Mouse (Mus musculus): ENCODE results near the gene Pld4.

The Pld4 gene

DNA sequence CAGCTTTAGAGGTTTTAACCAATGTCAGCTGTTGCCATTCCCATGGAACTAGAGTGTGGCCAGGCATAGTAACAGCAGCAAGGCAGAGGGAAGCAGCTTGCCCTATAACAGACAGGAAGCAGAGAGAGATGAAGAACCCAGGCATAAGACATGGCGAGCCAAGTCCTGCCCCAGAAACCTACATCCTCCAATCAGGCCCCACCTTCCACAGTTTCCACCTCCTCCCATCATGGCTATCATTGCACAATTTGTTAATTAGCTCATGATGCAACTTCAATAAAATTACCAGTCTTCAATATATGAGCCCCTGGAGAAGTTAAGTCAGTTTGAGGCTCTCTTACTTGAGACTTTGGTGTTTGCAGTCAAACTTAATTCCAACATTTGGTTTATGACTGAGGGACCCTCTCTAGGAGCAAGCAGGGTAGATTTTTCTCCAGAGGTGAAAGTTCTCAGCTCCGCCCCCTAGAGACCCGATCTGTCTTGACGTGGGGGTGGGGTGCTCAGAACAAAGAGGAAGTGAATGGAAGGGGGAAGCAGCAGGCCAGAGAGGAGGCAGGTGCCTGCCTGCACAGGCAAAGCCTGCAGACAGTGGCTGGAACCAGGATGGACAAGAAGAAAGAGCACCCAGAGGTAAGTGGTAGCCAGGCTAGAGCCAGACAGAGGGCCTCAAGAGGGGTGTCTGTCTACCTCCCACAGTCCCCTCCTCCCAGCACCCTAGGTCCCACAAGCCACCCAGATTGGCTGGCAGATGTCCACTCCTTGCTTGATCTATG lies at the start of gene Pld4:
Pld4 (plus strand) TSS at position 502 of the 773 bp plus-strand sequence.
- DNase-seq (ENCODE audit: low spot score in 2 of 2), result peak in 1 of 2 experiments; percentile 56

DNA sequence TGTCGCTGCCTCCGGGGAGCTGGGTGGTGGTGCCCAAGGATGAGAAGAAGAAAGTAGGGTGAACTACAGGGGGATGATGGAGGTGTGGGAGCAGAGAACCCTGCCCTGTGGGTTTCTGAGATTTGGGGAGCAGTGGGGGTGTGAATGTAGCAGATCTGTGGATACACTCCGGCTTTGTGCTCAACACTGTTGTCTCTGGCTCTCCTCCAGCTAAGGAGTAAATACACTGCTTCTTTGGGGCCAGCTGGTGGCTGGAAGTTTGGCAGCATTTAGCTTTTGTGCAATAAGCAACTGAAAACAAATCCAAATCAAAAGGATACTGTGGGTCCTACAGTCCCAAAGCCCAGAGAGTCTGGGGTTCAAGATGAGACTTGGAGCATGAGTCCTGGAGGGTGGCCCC lies 46.5 kb upstream of the Pld4 start:
- DNase-seq (ENCODE audit: low spot score in 2 of 2), result peak; percentile 39 to 52

DNA sequence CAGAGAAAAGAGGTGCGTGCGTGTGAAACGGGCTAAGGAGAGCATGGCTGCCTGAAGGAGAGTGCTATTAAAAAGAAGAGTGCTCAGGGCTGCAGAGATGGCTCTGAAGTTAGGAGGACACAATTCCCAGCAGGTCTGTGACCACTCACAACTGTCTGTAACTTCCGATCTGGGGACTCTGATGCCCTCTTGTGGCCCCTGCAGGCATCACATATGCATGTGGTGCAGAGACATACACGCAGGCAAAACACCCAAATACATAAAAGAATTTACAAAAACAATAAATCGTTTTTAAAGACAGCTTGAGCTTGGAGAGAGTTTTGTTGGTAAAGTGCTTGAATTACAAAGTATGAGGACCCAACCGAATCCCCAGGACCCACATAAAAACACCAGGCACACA lies 43.3 kb upstream of the Pld4 start:
- DNase-seq (ENCODE audit: low spot score in 2 of 2), result no peak

DNA sequence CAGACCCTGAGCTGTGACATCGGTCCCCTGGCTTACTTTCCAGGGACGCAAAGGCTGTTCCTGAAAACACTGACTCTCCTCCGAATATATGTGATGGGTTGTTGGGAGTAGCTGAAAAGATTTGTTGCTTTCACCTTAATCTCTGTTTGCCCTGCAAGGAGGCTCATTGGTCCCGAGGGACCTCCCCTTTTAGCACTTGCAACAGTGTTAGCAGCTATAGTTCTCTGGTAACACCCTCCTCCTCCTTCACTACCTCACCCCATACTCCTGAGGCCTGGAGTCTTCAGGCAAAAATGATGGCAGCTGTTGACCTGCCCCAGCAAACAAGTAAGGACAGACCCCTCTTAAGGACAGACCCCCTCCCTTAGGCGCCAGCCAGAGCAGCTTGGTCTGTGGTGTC lies 41.5 kb upstream of the Pld4 start:
- DNase-seq (ENCODE audit: low spot score in 2 of 2), result no peak

DNA sequence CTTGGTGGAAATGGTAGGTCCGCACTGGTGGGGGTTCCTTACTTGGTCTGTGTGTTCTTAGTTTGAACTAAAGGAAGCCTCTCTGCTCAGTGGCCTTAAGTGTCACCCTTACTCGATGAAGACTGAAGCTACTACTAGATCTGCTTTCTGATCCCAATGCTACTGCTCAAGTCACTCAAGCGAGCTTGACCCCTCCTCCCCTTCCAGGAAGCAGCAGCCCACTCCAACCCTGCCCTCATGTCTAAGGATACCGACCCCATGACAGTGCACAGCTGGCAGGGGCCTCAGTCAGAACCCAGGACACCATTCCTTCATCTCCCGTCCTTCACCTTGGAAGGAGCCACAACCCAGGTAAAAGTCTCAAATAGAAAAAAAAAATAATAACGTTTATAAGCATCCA lies 40.2 kb upstream of the Pld4 start, which contains the start of gene Cep170b:
Cep170b (plus strand) TSS at position 240 of the 400 bp plus-strand sequence.
- no peak for DNase-seq (ENCODE audit: low spot score in 2 of 2)

DNA sequence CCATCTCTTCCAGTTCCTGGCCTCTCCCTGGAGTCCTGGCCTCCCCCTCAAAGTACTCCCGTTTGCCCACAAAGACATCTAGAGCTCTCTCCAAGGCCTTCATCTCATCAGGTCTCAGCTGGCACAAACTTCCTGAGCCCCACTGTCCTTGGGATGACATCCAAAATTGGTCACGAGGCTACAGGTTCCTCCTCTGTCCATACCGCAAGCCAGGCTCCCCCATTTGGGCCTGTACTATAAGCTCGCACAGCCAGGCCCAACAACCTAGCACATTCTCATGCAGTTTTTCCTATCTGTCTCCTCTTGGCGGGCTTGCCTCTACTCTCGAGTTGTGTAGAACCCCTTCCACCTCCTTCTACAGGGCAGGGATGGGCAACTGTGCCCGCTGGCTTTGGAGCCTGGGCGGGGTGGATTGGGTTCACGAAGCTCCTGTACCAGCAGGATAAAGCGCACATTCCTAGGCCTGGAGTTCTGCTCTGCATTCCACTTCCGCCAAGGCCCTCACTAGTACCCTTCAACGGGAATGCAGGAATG lies 39.5 kb upstream of the Pld4 start:
- no peak for DNase-seq (ENCODE audit: low spot score in 2 of 2)

DNA sequence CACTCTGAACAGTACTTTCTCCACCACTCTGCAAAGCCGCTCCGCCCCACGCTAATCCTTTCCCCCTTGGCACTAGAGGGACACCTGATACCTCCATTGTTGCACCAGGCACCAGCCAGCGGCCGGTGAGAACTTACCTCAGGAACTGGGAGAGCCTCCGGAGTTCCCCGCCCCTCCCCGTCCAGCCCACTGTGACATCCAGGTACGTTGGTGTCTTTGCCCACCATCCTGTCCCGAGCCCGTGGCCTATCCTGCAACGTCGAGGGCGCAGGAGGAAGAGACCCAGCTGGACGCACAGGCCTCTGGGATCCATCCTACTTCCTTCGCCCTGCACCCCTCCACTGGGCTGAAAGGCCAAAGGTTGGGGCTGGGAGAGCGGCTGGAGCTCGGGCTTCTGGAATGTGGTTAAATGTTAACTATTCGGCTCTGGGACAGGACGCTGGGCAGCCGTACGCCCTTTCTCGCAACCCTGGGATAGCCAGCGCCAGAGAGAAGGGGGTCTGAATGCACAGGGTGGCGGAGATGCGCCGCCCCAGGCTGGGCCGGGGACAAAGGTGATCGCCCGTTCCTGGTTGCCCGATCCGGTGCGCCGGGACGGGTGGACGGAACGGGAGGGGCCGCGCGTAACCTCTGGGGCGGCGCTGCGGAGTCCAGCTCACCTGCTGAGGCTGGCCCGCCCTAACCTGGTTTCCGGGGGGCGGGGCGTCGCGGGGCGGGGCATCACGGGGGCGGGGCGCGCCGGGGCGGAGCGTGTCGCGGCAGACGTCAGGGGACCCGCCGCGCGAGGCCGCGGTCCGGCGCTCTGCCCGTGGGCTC lies 38.8 kb upstream of the Pld4 start:
- no peak for DNase-seq (ENCODE audit: low spot score in 2 of 2)

DNA sequence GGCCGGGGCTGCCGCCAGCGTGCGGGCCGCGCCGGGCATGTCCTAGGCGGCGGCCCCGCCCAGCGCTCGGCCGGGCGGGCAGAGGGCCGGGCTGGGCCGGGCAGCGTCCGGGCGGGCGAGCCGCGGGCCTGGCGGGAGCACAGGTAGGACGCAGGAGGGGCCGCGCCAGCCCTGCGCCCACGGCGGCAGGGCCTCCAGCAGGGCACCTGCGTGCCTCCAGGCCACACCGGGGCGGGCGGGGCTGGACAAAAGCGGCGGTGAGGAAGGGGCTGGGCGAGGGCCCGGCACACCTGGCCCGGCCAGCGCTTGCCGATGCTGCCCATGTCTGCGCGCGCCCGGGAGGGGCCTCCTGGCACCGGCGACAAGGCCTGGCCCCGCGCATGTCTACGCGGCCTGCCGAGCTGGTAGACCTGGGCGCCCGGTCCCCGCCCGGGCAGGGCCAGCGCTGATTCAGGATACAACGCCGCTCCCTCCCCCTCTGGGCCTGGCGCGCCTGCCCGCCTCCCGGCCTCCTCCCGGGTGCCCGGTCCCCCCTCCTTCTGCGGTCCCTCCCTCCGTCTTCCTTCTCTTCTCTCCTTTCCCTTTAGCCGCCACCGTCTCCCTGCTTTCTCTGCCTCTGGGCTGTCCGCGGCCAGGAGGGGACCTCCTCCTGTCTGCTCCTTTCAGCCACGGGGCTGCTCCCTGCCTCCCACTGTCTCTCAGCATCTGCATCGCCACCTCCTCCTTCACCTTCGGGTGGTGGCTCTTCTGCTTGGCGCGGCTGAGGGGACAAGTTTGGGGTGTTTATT lies 38.0 kb upstream of the Pld4 start:
- peak in 1 of 2 experiments; percentile 39 for DNase-seq (ENCODE audit: low spot score in 2 of 2)

DNA sequence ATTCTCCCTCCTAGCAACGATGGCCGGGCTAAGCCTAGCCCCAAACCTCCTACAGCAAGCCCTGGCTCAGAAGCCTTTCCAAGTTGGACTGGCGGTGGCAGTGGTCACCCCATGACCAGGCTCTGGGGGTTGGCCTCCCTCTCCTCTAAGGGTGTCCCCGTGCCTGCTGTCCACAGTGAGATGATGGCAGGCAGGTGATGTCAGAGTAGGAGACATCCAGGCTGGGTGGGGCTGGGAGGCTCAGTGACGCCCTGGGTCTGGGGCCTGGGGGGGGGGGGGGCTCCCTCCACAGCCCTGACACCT lies 37.5 kb upstream of the Pld4 start:
- no peak for DNase-seq (ENCODE audit: low spot score in 2 of 2)

DNA sequence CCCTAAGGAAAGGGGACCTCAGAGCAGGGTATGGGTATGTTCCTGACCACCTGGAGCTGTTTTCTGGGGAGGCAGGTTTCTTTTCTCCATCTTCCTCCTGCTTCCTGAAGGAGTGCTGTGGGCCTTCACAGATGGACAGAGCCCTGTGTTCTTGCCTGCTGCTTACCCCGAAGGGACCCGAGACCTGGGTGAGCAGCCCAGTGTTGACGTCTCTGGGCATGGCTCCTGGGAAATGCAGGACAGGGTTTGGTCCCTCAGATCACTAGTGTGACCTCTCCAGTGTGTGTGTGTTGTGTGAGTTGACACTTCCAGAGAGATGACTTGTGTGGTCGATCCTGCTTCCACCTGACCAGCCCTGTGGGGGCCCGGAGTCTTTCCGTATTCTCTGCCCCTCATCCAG lies 37.0 kb upstream of the Pld4 start:
- no peak for DNase-seq (ENCODE audit: low spot score in 2 of 2)

DNA sequence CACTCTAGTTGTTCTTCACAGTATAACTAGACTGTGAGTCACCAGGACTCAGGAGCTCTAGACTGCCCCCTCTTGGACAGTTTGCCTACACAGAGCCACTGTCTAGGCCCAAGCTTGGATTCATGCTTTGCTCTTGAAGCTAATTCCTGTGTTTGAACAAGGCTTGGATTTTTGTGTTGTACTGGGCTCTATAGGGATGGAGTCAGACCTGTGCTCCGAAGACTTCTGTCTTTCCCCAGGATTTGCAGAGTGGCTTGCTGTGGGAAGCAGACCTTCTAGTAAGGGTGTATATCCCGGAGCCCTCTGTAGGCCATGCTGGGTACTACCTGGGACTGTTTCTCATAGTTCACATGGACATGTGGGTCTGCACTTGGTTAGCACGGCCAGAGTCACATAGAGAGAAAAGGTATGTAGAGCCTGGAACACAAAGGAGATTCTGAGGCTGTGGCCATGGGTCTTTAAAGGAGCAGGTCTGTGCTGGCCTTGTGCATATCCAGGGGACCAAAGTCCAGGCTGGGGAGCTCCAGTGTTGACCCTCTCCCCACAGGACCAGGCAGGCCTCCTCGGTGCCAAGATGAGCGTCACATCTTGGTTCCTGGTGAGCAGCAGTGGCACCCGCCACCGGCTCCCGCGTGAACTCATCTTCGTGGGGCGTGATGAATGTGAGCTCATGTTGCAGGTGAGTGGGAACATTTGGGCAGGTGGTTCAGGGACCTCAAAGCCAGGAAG lies 36.2 kb upstream of the Pld4 start:
- DNase-seq (ENCODE audit: low spot score in 2 of 2), result peak in 1 of 2 experiments; percentile 61

DNA sequence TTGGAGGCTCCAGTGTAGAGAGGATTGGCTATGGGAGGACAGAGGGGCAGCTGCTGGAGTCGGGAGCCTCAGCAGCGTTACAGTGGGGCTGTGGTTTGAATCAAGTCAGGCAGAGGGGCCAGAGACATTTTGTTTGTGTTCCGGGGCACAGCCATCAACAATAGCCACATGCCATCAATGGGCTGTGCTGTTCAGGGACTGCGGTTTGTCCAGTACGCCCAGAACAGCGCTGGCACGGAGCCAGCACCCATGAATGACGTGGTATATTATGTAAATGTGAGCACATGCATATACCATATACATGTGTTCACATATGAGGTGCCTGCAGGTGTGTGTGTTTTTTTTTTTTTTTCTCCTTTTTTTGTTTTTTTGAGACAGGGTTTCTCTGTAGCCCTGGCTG lies 32.7 kb upstream of the Pld4 start:
- no peak for DNase-seq (ENCODE audit: low spot score in 2 of 2)

DNA sequence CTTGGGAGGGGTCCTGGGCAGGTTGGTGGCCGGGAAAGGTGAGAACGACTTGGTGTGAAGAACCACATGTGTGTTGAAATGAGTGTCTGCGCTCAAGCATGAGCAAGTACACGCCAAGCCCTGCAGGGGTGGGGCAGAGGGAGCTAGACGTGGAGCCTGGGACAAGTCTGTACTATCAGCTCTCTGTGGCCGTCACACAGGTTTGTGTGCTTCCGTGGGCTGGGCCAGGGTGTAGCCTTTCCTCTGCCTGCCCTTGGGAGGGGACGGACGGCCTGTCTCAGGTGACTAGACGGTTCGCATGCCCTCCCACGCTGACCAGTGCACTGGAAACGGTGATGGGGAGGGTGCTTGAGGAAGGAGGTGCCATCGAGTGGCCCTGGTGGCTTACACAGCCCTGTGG lies 29.6 kb upstream of the Pld4 start:
- DNase-seq (ENCODE audit: low spot score in 2 of 2), result no peak

DNA sequence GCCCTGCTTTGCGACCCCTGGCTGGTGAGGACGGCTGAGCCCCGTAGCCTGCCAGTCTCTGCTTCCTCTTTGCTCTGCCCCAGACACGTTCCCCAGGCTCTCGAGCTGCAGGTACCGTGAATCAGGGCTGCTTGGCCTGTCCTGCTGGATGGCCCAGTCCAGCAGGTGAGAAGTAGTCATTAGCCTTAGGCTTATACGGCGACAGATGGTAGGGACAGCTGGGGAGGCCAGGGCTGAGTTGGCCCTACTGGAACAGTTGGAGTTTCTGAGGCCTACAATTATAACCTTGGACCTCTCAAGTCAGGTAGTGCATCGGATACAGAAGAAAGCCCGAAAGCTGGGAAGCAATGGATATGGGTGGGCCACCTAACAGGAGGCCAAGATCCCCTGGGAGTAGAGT lies 27.9 kb upstream of the Pld4 start:
- DNase-seq (ENCODE audit: low spot score in 2 of 2), result no peak

DNA sequence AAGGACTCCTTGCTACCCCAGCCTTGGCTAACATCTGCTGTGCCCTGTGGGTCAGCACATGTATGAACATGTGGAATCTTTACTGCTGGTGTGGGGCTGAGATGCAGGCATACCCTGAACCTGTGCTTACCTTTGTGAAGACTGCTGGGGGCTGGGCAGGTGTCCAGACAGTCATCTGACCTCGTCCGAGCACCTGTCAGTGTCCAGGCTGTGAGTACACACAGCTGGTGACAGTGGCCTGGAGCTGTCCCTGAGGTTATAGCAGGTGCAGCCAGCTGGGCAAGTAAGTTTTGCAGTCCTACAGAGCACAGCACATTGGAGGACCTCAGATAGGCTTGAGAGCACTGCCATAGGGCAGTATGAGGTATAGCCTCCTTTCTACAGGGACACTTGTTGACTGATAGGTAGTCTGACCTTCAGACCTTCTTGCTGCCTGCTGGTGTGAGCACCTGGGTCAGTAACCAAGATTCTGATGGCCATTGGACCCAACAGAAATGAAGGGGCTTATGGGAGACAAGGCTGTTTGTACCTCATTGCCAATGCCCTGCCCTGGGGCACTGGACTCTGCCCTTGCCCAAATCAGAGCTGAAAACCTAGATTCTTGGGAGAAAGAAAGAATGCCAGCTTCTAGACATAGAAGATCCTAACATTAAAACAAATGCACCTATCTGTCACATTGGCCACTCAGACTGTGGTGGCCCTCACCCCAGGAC lies 26.2 kb upstream of the Pld4 start:
- no peak for DNase-seq (ENCODE audit: low spot score in 2 of 2)

DNA sequence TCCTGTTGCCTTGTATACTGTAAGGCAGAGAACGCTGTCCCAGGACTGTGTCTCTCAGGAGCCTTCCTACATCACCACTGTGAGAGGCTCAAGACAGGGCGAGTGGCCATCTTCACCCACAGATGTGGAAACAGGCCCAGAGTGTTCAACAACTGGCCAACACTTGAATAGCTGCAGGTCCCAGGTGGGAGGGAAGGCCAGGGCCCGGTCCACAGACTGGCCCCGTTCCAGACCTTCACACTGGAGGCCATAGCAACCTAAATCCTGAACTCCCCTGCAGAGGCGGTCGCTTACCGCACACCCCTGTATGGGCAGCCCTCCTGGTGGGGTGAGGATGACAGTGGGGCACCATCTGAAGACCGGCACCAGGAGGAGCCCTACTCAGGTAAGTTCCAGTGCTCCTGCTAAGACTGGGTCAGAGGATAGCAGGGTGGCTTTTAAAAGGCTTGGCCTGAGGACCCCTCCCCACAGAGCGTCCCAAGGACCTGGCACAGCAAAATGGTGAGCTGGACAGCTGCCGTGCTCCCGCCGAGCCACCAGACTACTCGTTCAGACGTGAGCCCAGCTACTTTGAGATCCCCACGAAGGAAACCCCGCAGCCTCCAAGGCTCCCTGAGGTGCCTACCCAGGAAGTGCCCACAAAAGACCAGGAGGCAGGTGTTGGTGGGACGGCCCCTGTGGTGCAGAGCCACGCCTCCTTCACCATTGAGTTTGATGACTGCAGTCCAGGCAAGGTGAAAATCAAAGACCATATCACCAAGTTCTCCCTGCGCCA lies 25.4 kb upstream of the Pld4 start:
- no peak for DNase-seq (ENCODE audit: low spot score in 2 of 2)

DNA sequence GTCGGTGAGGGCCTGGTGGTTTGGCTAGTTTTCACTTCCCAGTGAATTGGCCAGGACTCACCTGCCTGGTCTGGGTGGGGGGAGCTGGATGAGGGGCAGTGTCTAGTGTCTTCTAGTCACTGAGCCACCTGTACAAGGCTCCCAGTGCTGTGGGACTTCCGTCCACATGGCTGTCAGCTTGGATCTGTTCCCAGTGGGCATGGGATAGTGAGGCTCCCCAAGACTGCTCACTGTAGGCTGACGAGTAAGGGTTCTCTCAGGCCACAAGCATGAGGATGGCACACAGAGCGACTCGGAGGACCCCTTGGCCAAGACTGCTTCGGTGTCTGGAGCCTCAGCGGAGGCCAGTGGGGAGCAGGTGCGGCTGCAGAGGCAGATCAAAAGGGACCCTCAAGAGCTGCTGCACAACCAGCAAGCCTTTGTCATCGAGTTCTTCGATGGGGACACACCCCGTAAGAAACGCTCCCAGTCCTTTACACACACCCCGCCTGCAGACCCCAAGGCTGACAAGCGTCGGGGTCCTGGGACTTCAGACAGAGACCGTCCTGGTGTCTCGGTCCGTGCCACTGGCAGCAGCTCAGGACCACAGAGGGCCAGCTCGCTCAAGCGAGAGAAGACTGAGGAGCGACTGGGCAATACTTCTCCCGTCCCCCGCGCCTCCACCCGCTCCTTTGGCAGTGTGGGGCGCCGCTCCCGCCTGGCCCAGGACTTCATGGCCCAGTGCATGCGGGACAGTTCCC lies 24.4 kb upstream of the Pld4 start:
- DNase-seq (ENCODE audit: low spot score in 2 of 2), result no peak

DNA sequence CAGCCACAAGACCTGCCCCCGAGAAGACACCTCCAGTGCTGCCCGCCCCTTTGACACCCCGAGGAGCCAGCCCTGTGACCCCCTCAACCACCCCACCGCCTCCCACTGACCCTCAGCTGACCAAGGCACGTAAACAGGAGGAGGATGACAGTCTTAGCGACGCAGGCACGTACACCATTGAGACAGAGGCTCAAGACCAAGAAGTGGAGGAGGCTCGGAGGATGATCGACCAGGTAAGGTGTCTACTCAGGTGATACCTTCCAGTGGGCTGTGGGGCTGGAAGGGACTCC lies 23.9 kb upstream of the Pld4 start:
- no peak for DNase-seq (ENCODE audit: low spot score in 2 of 2)

DNA sequence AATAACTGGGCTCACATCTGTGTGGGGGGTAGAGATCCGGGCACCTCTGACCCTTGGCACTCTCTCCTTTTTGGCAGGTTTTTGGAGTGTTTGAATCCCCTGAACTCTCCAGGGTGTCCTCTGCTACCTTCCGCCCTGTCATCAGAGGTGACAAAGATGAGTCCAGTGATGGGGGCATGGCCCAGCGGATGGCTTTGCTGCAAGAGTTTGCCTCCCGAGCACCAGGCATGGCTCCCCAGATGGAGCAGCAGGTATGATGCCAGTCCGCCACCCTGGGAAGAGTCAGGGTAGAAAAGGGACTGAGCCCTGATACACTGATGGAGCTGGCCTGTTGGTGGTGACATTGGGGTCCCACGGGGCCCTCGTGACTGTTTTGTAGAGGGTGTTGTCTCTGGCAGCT lies 23.4 kb upstream of the Pld4 start:
- no peak for DNase-seq (ENCODE audit: low spot score in 2 of 2)

DNA sequence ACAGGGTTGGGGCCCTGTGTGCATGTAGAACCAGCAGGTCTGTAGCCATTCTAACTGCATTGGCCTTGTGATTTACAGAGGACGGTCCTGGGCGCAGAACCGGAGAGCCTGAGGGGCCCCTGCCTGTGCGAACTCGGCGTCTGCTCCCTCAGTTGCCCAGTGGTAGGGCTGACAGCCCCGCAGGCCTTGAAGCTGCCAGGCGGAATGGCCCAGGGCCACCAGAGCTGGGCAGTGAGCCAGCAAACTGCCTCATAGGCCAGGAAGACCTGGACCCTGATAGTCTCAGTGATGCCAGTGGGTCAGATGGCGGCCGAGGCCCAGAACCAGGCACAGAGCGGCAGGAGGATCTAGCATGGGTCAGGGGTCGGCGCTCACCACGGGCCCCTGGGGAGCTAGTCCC lies 22.7 kb upstream of the Pld4 start:
- DNase-seq (ENCODE audit: low spot score in 2 of 2), result no peak

Data from heart, adult 9 months (tissue).